Mouse (Mus musculus) thymus, adult 2 months (tissue): ENCODE data around the gene Sdhb. TPM values are rescaled to one million over a fixed set of nuclear protein-coding genes. Genes with fewer than 3 reads are reported as not detected.

Experiments used
- DNase-seq: peaks from one replicate; pipeline ENCODE4 v3.0.0; 2021
- H3K27ac ChIP-seq: fragments of 200-500 bp; 2 replicates; pipeline ENCODE4 v1.5.1; 2012; ENCODE audit warnings: low read length, control low read depth; ENCODE audit not compliant: control insufficient read depth, insufficient read depth
- H3K27me3 ChIP-seq: fragments of 200-500 bp; 2 replicates; pipeline ENCODE4 v1.6.1; 2012; ENCODE audit warnings: mild to moderate bottlenecking, low read length, moderate library complexity, mixed read lengths; ENCODE audit not compliant: control insufficient read depth, insufficient read depth
- H3K36me3 ChIP-seq: fragments of 200-500 bp; 2 replicates; pipeline ENCODE4 v1.6.1; 2012; ENCODE audit warnings: mild to moderate bottlenecking, low read length, moderate library complexity; ENCODE audit not compliant: control insufficient read depth, insufficient read depth
- H3K4me1 ChIP-seq: fragments of 200-500 bp; replicated peaks from 2 replicates; pipeline ENCODE4 v1.6.1; 2012; ENCODE audit warnings: low read length; ENCODE audit not compliant: control insufficient read depth, insufficient read depth
- H3K4me3 ChIP-seq: fragments of 200-500 bp; 2 replicates; pipeline ENCODE4 v1.5.1; 2012; ENCODE audit warnings: mild to moderate bottlenecking, low read length, control low read depth, moderate library complexity; ENCODE audit not compliant: control insufficient read depth, insufficient read depth
- CTCF ChIP-seq: fragments of 200-500 bp; IDR thresholded peaks from 2 replicates; pipeline ENCODE4 v1.5.1; 2012; ENCODE audit warnings: mild to moderate bottlenecking, control low read depth, low read length, moderate library complexity, borderline replicate concordance; ENCODE audit not compliant: control insufficient read depth, poor library complexity, insufficient read depth; ENCODE audit errors: extremely low read depth
- POLR2A ChIP-seq: fragments of 200-500 bp; IDR thresholded peaks from 2 replicates; pipeline ENCODE4 v1.6.1; 2012; ENCODE audit warnings: mild to moderate bottlenecking, low read length, control low read depth, moderate library complexity; ENCODE audit not compliant: control insufficient read depth, poor library complexity, insufficient read depth; ENCODE audit errors: extremely low read depth
- WGBS: fragments of 180-500 bp; shearing (Covaris S2); methylation state at CpG from one replicate; pipeline ENCODE4 v1.1.7; 2018; 5-methylcytosine and 5-hydroxymethylcytosine counted together
- polyA plus RNA-seq: library from polyadenylated mRNA; depleted of rRNA; stranded (reverse); fragments of >200 nt; gene quantifications from 2 replicates; pipeline ENCODE4 v1.2.3, GENCODE M21; 2012; rRNA removed

Gene Sdhb
- polyA plus RNA-seq, 1 experiment = 239 TPM

DNA sequence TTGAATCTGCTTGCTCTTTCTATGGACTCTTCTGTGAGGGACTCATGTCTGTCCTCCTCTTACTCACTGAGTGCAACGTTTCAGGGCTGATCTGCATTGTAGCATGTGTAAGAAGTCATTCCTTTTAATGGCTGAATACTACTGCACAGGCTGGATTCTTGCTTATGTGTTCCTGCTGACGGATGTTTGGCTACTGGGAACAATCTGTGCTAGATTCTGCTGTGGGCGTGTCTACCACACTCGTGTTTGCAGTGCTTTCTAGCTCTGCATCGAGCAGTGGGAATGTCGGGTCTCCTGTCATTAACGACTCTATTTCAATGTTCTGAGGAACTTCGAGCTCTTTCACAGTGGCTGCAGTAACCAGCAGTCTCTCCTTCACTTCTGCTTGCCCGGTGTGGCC is 63.0 kb downstream of the Sdhb start:
- 84% methylated on average over 9 of the region's 9 CpGs for WGBS
- H3K27ac ChIP-seq = no peak overlapping the region
- no peaks in the 10 kb centered on the region for H3K4me1 ChIP-seq

DNA sequence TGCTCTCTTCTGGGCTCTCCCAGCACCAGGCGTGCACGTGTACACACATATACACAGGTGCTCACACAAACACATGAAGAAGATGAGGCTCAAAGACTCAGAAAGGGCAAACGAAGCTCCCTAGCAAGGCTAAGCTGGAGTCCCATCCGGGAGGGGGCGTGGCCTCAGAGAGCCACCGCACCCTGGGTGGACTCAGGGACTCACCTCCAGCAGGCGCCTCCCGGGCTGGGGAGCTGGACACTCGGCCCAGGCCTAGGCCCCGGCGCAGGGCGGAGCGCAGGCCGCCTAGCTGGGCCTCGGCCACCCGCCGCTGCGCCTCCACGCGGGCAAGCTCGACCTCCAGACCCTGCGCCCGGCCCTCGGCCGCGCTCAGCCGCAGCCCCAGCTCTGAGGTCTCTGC is 64.0 kb downstream of the Sdhb start:
- Histone ChIP-seq H3K4me3 (no peak overlapping the region), H3K27ac (no peak overlapping the region), H3K36me3 (no peaks in the 10 kb centered on the region), H3K27me3 (no peaks in the 10 kb centered on the region), H3K4me1 (no peaks in the 10 kb centered on the region)
- TF ChIP-seq POLR2A (no peak), CTCF (no peak)
- WGBS = 97% methylated on average over 27 of the region's 27 CpGs
- no peak for DNase-seq

More for the DNA sequence above, 63.0 kb downstream of the Sdhb start:
- Histone ChIP-seq H3K27me3 (no peaks in the 10 kb centered on the region; the same call in 1 of the 2 replicates), H3K4me3 (no peak overlapping the region), H3K36me3 (no peaks in the 10 kb centered on the region)
- no peak for DNase-seq
- TF ChIP-seq POLR2A (no peak), CTCF (no peak)

Other genes with a start within 250 kb of the Sdhb start
- 0.90 and 1.0 TPM in 2 replicates for gene Padi6, start 218.6 kb upstream of the Sdhb start, polyA plus RNA-seq
- gene Padi4, start 187.0 kb upstream of the Sdhb start, polyA plus RNA-seq = 21.0 and 23.5 TPM in 2 replicates
- gene Padi3, start 150.6 kb upstream of the Sdhb start, polyA plus RNA-seq = 2.6 and 3.7 TPM in 2 replicates
- gene Padi1, start 115.4 kb upstream of the Sdhb start, polyA plus RNA-seq = 0.85 and 0.89 TPM in 2 replicates
- 19.5 and 21.9 TPM in 2 replicates for gene Padi2, start 54.9 kb upstream of the Sdhb start, polyA plus RNA-seq
- 300 and 301 TPM in 2 replicates for gene Atp13a2, start 25.7 kb downstream of the Sdhb start, polyA plus RNA-seq
- 6.1 and 7.0 TPM in 2 replicates for gene Mfap2, start 49.2 kb downstream of the Sdhb start, polyA plus RNA-seq
- gene Crocc, start 99.3 kb downstream of the Sdhb start, polyA plus RNA-seq = 12.9 and 17.6 TPM in 2 replicates
- gene Necap2, start 117.2 kb downstream of the Sdhb start, polyA plus RNA-seq = 105 and 111 TPM in 2 replicates
- 0.08 and 0.23 TPM in 2 replicates for gene Spata21, start 127.1 kb downstream of the Sdhb start, polyA plus RNA-seq
- 54.2 and 62.1 TPM in 2 replicates for gene Szrd1, start 178.6 kb downstream of the Sdhb start, polyA plus RNA-seq
- gene Fbxo42, start 186.7 kb downstream of the Sdhb start, polyA plus RNA-seq = 29.1 and 29.3 TPM in 2 replicates